Mouse (Mus musculus): ENCODE results near the gene Rdh16f1. TPM values are rescaled to one million over a fixed set of nuclear protein-coding genes. Genes with fewer than 3 reads are reported as not detected.
"Not testable (repeated sequence)": the region's sequence is repeated elsewhere in the genome, so short reads cannot be mapped to it uniquely, and the experiment has no call there.

Gene Rdh16f1
- polyA plus RNA-seq, 1 experiment = not detected

GRCm38 (mm10) chr10:127829121-127829520 lies 69.5 kb downstream of the Rdh16f1 start:
- Histone ChIP-seq H3K36me3 (ENCODE audit: control insufficient read depth, insufficient read depth, low read length, poor library complexity, severe bottlenecking) (no peaks in the 10 kb centered on the region), H3K9ac (ENCODE audit: low read depth, poor library complexity, severe bottlenecking) (no peak overlapping the region)

GRCm38 (mm10) chr10:127834186-127834585 lies 74.6 kb downstream of the Rdh16f1 start:
- not testable (repeated sequence) for H3K36me3 ChIP-seq (ENCODE audit: control insufficient read depth, insufficient read depth, low read length, poor library complexity, severe bottlenecking); H3K4me1 ChIP-seq (ENCODE audit: control insufficient read depth, insufficient read depth, low read length)

More at GRCm38 (mm10) chr10:127829121-127829520, 69.5 kb downstream of the Rdh16f1 start:
- no peak overlapping the region for H3K4me3 ChIP-seq (ENCODE audit: low read depth, low read length)
- no peaks in the 10 kb centered on the region for H3K4me1 ChIP-seq (ENCODE audit: control insufficient read depth, insufficient read depth, low read length)
- TF ChIP-seq POLR2A (IDR thresholded peaks at IDR 0.05; ENCODE audit: insufficient read depth, low read length) (no peak), EP300 (IDR thresholded peaks at IDR 0.05; ENCODE audit: insufficient read depth, low read depth, low read length) (no peak), CTCF (IDR thresholded peaks at IDR 0.05; ENCODE audit: low read depth, low read length) (no peak)
- H3K27ac ChIP-seq (ENCODE audit: insufficient read depth, low read length) = no peak overlapping the region
- H3K27me3 ChIP-seq (ENCODE audit: control insufficient read depth, insufficient read depth, low read length, poor library complexity, severe bottlenecking) = no peaks in the 10 kb centered on the region
- peaks cover 32% of the 10 kb centered on the region for H3K9me3 ChIP-seq (replicated peaks; ENCODE audit: control insufficient read depth, insufficient read depth, low read length, poor library complexity, severe bottlenecking)

GRCm38 (mm10) chr10:127835292-127835691 lies 75.7 kb downstream of the Rdh16f1 start:
- no peak overlapping the region for H3K4me3 ChIP-seq (ENCODE audit: low read depth, low read length)
- no peak overlapping the region for H3K27ac ChIP-seq (ENCODE audit: insufficient read depth, low read length)
- TF ChIP-seq POLR2A (IDR thresholded peaks at IDR 0.05; ENCODE audit: insufficient read depth, low read length) = no peak
- no peak for TF ChIP-seq CTCF (IDR thresholded peaks at IDR 0.05; ENCODE audit: low read depth, low read length)
- no peak for TF ChIP-seq EP300 (IDR thresholded peaks at IDR 0.05; ENCODE audit: insufficient read depth, low read depth, low read length)
- H3K36me3 ChIP-seq (ENCODE audit: control insufficient read depth, insufficient read depth, low read length, poor library complexity, severe bottlenecking) = no peaks in the 10 kb centered on the region
- peaks cover 16% of the 10 kb centered on the region for H3K9me3 ChIP-seq (replicated peaks; ENCODE audit: control insufficient read depth, insufficient read depth, low read length, poor library complexity, severe bottlenecking)
- H3K4me1 ChIP-seq (ENCODE audit: control insufficient read depth, insufficient read depth, low read length) = no peaks in the 10 kb centered on the region
- no peaks in the 10 kb centered on the region for H3K27me3 ChIP-seq (ENCODE audit: control insufficient read depth, insufficient read depth, low read length, poor library complexity, severe bottlenecking)
- no peak overlapping the region for H3K9ac ChIP-seq (ENCODE audit: low read depth, poor library complexity, severe bottlenecking)

More at GRCm38 (mm10) chr10:127834186-127834585, 74.6 kb downstream of the Rdh16f1 start:
- H3K9me3 ChIP-seq (replicated peaks; ENCODE audit: control insufficient read depth, insufficient read depth, low read length, poor library complexity, severe bottlenecking) = peaks cover 15% of the 10 kb centered on the region
- H3K27me3 ChIP-seq (ENCODE audit: control insufficient read depth, insufficient read depth, low read length, poor library complexity, severe bottlenecking); H3K4me3 ChIP-seq (ENCODE audit: low read depth, low read length); H3K27ac ChIP-seq (ENCODE audit: insufficient read depth, low read length); H3K9ac ChIP-seq (ENCODE audit: low read depth, poor library complexity, severe bottlenecking): not testable (repeated sequence)

GRCm38 (mm10) chr10:127837793-127838192 lies 78.2 kb downstream of the Rdh16f1 start:
- not testable (repeated sequence) for H3K4me3 ChIP-seq (ENCODE audit: low read depth, low read length); H3K9ac ChIP-seq (ENCODE audit: low read depth, poor library complexity, severe bottlenecking); H3K36me3 ChIP-seq (ENCODE audit: control insufficient read depth, insufficient read depth, low read length, poor library complexity, severe bottlenecking); H3K27me3 ChIP-seq (ENCODE audit: control insufficient read depth, insufficient read depth, low read length, poor library complexity, severe bottlenecking); H3K27ac ChIP-seq (ENCODE audit: insufficient read depth, low read length); H3K4me1 ChIP-seq (ENCODE audit: control insufficient read depth, insufficient read depth, low read length)
- peaks cover 13% of the 10 kb centered on the region for H3K9me3 ChIP-seq (replicated peaks; ENCODE audit: control insufficient read depth, insufficient read depth, low read length, poor library complexity, severe bottlenecking)

GRCm38 (mm10) chr10:127838539-127838938 lies 79.0 kb downstream of the Rdh16f1 start:
- H3K9me3 ChIP-seq (replicated peaks; ENCODE audit: control insufficient read depth, insufficient read depth, low read length, poor library complexity, severe bottlenecking) = peaks cover 13% of the 10 kb centered on the region
- H3K36me3 ChIP-seq (ENCODE audit: control insufficient read depth, insufficient read depth, low read length, poor library complexity, severe bottlenecking) = no peaks in the 10 kb centered on the region
- no peaks in the 10 kb centered on the region for H3K27me3 ChIP-seq (ENCODE audit: control insufficient read depth, insufficient read depth, low read length, poor library complexity, severe bottlenecking)
- H3K4me3 ChIP-seq (ENCODE audit: low read depth, low read length) = no peak overlapping the region
- H3K9ac ChIP-seq (ENCODE audit: low read depth, poor library complexity, severe bottlenecking) = no peak overlapping the region
- no peak for TF ChIP-seq CTCF (IDR thresholded peaks at IDR 0.05; ENCODE audit: low read depth, low read length)
- H3K4me1 ChIP-seq (ENCODE audit: control insufficient read depth, insufficient read depth, low read length) = no peaks in the 10 kb centered on the region
- no peak overlapping the region for H3K27ac ChIP-seq (ENCODE audit: insufficient read depth, low read length)

- H3K36me3 ChIP-seq (ENCODE audit: control insufficient read depth, insufficient read depth, low read length, poor library complexity, severe bottlenecking) = no peaks in the 10 kb centered on the region
- no peaks in the 10 kb centered on the region for H3K27me3 ChIP-seq (ENCODE audit: control insufficient read depth, insufficient read depth, low read length, poor library complexity, severe bottlenecking)
- H3K4me3 ChIP-seq (ENCODE audit: low read depth, low read length) = no peak overlapping the region
- no peak overlapping the region for H3K27ac ChIP-seq (ENCODE audit: insufficient read depth, low read length)
- H3K9me3 ChIP-seq (replicated peaks; ENCODE audit: control insufficient read depth, insufficient read depth, low read length, poor library complexity, severe bottlenecking) = peaks cover 8% of the 10 kb centered on the region
- H3K9ac ChIP-seq (ENCODE audit: low read depth, poor library complexity, severe bottlenecking) = no peak overlapping the region
- no peaks in the 10 kb centered on the region for H3K4me1 ChIP-seq (ENCODE audit: control insufficient read depth, insufficient read depth, low read length)
- TF ChIP-seq CTCF (IDR thresholded peaks at IDR 0.05; ENCODE audit: low read depth, low read length) = no peak
- TF ChIP-seq EP300 (IDR thresholded peaks at IDR 0.05; ENCODE audit: insufficient read depth, low read depth, low read length) = no peak
- TF ChIP-seq POLR2A (IDR thresholded peaks at IDR 0.05; ENCODE audit: insufficient read depth, low read length) = no peak
Observed at GRCm38 (mm10) chr10:127840776-127841175, 81.2 kb downstream of the Rdh16f1 start.

Other genes with a start within 250 kb of the Rdh16f1 start
- 5.4 and 5.7 TPM in 2 replicates for gene Ndufa4l2, start 244.8 kb upstream of the Rdh16f1 start, polyA plus RNA-seq (2011; ENCODE audit: insufficient read depth, insufficient read length, low read depth, missing spikeins)
- 67.4 and 68.2 TPM in 2 replicates for gene Shmt2, start 237.3 kb upstream of the Rdh16f1 start, polyA plus RNA-seq (2011; ENCODE audit: insufficient read depth, insufficient read length, low read depth, missing spikeins)
- 0.79 TPM in 1 of 2 replicates, not detected in the other for gene Nxph4, start 225.2 kb upstream of the Rdh16f1 start, polyA plus RNA-seq (2011; ENCODE audit: insufficient read depth, insufficient read length, low read depth, missing spikeins)
- 36.3 and 41.3 TPM in 2 replicates for gene Lrp1, start 138.6 kb upstream of the Rdh16f1 start, polyA plus RNA-seq (2011; ENCODE audit: insufficient read depth, insufficient read length, low read depth, missing spikeins)
- 28.2 and 32.9 TPM in 2 replicates for gene Stat6, start 116.8 kb upstream of the Rdh16f1 start, polyA plus RNA-seq (2011; ENCODE audit: insufficient read depth, insufficient read length, low read depth, missing spikeins)
- 22.0 and 22.3 TPM in 2 replicates for gene Nemp1, start 92.9 kb upstream of the Rdh16f1 start, polyA plus RNA-seq (2011; ENCODE audit: insufficient read depth, insufficient read length, low read depth, missing spikeins)
- 5.5 and 8.1 TPM in 2 replicates for gene Nab2, start 91.2 kb upstream of the Rdh16f1 start, polyA plus RNA-seq (2011; ENCODE audit: insufficient read depth, insufficient read length, low read depth, missing spikeins)
- 0.34 and 0.72 TPM in 2 replicates for gene Myo1a, start 54.6 kb upstream of the Rdh16f1 start, polyA plus RNA-seq (2011; ENCODE audit: insufficient read depth, insufficient read length, low read depth, missing spikeins)
- gene Tac2, start 35.3 kb upstream of the Rdh16f1 start, polyA plus RNA-seq (2011; ENCODE audit: insufficient read depth, insufficient read length, low read depth, missing spikeins) = not detected in 2 replicates
- gene Zbtb39, start 20.2 kb upstream of the Rdh16f1 start, polyA plus RNA-seq (2011; ENCODE audit: insufficient read depth, insufficient read length, low read depth, missing spikeins) = 14.6 and 15.6 TPM in 2 replicates
- gene Gpr182, start 8.1 kb upstream of the Rdh16f1 start, polyA plus RNA-seq (2011; ENCODE audit: insufficient read depth, insufficient read length, low read depth, missing spikeins) = not detected in 2 replicates
- gene Rdh1, start 66 bp upstream of the Rdh16f1 start, polyA plus RNA-seq (2011; ENCODE audit: insufficient read depth, insufficient read length, low read depth, missing spikeins) = 0.40 and 0.67 TPM in 2 replicates
- 0.49 and 0.65 TPM in 2 replicates for gene Rdh9, start 16.6 kb downstream of the Rdh16f1 start, polyA plus RNA-seq (2011; ENCODE audit: insufficient read depth, insufficient read length, low read depth, missing spikeins)
- 0.19 TPM in 1 of 2 replicates, not detected in the other for gene Rdh16, start 41.4 kb downstream of the Rdh16f1 start, polyA plus RNA-seq (2011; ENCODE audit: insufficient read depth, insufficient read length, low read depth, missing spikeins)
- not detected in 2 replicates for gene Rdh19, start 90.1 kb downstream of the Rdh16f1 start, polyA plus RNA-seq (2011; ENCODE audit: insufficient read depth, insufficient read length, low read depth, missing spikeins)
- gene Rdh16f2, start 106.7 kb downstream of the Rdh16f1 start, polyA plus RNA-seq (2011; ENCODE audit: insufficient read depth, insufficient read length, low read depth, missing spikeins) = not detected in 2 replicates
- gene Rdh7, start 129.0 kb downstream of the Rdh16f1 start, polyA plus RNA-seq (2011; ENCODE audit: insufficient read depth, insufficient read length, low read depth, missing spikeins) = not detected in 2 replicates
- gene Sdr9c7, start 138.7 kb downstream of the Rdh16f1 start, polyA plus RNA-seq (2011; ENCODE audit: insufficient read depth, insufficient read length, low read depth, missing spikeins) = not detected in 2 replicates
- gene Hsd17b6, start 247.8 kb downstream of the Rdh16f1 start, polyA plus RNA-seq (2011; ENCODE audit: insufficient read depth, insufficient read length, low read depth, missing spikeins) = not detected in 2 replicates